Mouse (Mus musculus): ENCODE results near the gene Pros1.

GRCm38 (mm10) chr16:62974926-62975325 lies 120.8 kb downstream of the Pros1 start:
- TF ChIP-seq POLR2A (IDR thresholded peaks at IDR 0.05; ENCODE audit: borderline replicate concordance, extremely low read depth, low read depth, low read length) = no peak
- TF ChIP-seq CTCF (IDR thresholded peaks at IDR 0.05; ENCODE audit: insufficient read depth, low read length) = no peak
